Mouse (Mus musculus) bone marrow macrophage, adult 2 months (primary cell): ENCODE data around the gene Tbc1d17.

Experiments used
- CTCF ChIP-seq: IDR thresholded peaks from 2 replicates; pipeline ENCODE4 v1.5.1; 2012; ENCODE audit warnings: low read depth, mild to moderate bottlenecking, low read length, moderate library complexity
- POLR2A ChIP-seq: IDR thresholded peaks from 2 replicates; pipeline ENCODE4 v1.6.1; 2012; ENCODE audit warnings: mild to moderate bottlenecking, low read depth, low read length, borderline replicate concordance

DNA sequence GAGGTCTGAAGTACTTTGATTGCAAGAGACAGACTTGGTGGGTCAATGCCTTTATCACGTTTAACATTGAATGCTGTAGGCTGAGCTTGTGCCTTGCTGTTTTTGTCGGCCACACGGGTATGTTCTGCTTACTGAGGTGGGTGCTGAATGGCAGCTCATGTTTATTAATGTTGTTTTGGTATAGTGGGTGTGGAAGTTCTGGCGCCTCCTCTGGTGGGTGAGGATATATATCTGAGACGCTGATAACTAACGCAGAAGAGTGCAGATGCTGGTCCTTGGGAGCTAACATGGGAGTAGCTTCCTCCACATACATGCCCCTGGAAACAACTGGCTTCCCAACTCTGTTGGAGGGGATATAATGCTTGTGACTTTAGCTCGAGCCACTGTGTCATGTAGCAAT, 25.5 kb downstream of the Tbc1d17 start:
- no peak for TF ChIP-seq CTCF
- TF ChIP-seq POLR2A = no peak
